Mouse (Mus musculus): ENCODE results near the gene Gm3164. TPM values are rescaled to one million over a fixed set of nuclear protein-coding genes. Genes with fewer than 3 reads are reported as not detected.
"Not testable (repeated sequence)": the region's sequence is repeated elsewhere in the genome, so short reads cannot be mapped to it uniquely, and the experiment has no call there.

The Gm3164 gene
- polyA plus RNA-seq (2015; fragmentation: Nextera tagmentation; extraction: Ambion mirVana): not detected in 2 replicates

DNA sequence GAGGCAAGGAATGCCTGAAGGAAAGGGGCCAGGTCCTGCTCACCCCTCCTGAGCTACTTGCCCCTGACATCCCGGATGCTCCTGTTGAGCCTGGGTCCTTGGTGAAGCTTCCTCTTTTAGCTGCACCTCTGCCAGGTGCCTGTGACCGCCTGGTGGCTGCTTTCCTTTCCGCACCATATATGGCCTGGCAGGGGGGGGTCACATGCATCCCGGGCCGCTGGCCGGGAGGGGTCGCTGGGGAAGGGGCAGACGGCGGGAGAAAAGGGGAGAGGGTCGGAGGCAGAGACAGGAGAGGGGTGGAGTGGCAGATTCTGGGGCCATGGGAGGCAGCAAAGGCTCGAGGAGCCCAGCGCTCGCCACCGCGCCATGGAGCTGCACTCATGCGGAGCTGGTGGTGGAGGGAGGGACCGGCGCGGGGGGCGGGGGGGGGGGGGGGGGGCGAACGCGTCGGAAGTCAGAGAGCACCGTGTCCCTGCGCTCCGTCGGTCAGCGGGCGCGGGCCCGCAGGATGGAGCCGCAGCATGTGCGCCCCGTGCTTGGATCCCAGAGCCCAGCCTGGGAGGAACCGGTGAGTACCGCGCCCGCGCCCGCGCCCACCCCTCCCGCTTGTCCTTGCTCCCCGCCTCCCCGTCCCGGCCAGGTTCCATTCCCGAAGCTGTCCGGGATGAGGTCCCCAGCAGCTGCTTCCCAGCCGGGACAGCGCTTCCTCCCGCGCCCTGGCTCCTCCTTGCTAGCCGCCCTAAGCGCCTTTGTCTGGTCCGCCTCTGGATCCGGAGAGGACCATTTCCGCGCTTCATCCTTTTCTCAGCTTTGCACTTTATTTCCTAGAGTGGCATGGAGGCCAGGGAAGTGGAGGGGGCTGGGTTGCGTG lies at the start of gene Gm3164:
TSS of gene Gm3164 (plus strand) at position 484 of the 871 bp plus-strand sequence.
- not testable (repeated sequence) for H3K27me3 ChIP-seq (ENCODE audit: control insufficient read depth, insufficient read depth, low read length); ATAC-seq (ENCODE audit: insufficient read depth, low FRiP score); H3K9ac ChIP-seq (ENCODE audit: low read length); H3K4me1 ChIP-seq (ENCODE audit: control insufficient read depth, insufficient read depth, low read length); H3K27ac ChIP-seq (ENCODE audit: low read length); H3K9me3 ChIP-seq (replicated peaks; ENCODE audit: control insufficient read depth, low read length); H3K36me3 ChIP-seq (ENCODE audit: control insufficient read depth, insufficient read depth, low read length)
- peak within 1 kb of the TSS; percentile 32 for H3K4me3 ChIP-seq (replicated peaks; ENCODE audit: low read length)
- peak within 1 kb of the TSS; percentile 52 for H3K4me2 ChIP-seq (ENCODE audit: low read depth, low read length)
- 1% methylated on average over 26 of the region's 59 CpGs for WGBS

DNA sequence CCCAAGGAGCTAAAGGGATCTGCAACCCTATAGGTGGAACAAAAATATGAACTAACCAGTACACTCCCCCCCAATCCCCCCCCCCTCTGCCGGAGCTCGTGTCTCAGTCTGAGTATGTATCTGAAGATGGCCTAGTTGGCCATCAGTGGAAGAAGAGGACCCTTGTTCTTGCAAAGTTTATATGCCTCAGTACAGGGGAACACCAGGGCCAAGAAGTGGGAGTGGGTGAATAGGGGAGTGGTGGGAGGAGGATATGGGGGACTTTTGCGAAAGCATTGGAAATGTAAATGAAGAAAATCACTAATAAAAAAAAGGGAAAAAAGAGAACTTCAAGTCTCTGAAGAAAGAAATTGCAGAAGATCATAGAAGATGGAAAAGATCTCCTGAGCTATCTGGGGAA lies 46.3 kb upstream of the Gm3164 start:
- not testable (repeated sequence) for H3K4me3 ChIP-seq (replicated peaks; ENCODE audit: low read length); H3K9me3 ChIP-seq (replicated peaks; ENCODE audit: control insufficient read depth, low read length); H3K9ac ChIP-seq (ENCODE audit: low read length); H3K4me2 ChIP-seq (ENCODE audit: low read depth, low read length); H3K36me3 ChIP-seq (ENCODE audit: control insufficient read depth, insufficient read depth, low read length); ATAC-seq (ENCODE audit: insufficient read depth, low FRiP score); H3K27me3 ChIP-seq (ENCODE audit: control insufficient read depth, insufficient read depth, low read length); H3K4me1 ChIP-seq (ENCODE audit: control insufficient read depth, insufficient read depth, low read length); H3K27ac ChIP-seq (ENCODE audit: low read length)
- 83% methylated on average over 3 of the region's 3 CpGs for WGBS

DNA sequence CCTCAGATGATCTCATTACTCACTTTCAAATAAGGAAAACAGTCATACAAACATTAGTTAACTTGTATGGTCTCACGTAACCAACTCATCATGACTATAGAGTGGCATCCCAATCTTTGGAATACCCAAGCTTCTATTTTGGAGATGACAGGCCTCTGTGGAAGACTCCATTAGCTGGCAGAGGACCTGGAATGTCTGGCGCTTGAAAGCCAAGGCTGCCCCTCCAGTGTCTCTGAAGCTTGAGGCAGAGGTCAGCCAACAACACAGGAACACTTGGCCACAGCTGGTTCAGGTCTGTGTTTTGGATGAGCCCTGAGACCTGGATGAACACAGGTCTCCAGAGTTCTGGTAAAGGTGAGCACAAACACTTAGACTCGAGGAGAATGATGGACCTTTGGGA lies 45.6 kb upstream of the Gm3164 start:
- not testable (repeated sequence) for H3K36me3 ChIP-seq (ENCODE audit: control insufficient read depth, insufficient read depth, low read length); ATAC-seq (ENCODE audit: insufficient read depth, low FRiP score)
- WGBS: 71% methylated on average over 3 of the region's 3 CpGs

DNA sequence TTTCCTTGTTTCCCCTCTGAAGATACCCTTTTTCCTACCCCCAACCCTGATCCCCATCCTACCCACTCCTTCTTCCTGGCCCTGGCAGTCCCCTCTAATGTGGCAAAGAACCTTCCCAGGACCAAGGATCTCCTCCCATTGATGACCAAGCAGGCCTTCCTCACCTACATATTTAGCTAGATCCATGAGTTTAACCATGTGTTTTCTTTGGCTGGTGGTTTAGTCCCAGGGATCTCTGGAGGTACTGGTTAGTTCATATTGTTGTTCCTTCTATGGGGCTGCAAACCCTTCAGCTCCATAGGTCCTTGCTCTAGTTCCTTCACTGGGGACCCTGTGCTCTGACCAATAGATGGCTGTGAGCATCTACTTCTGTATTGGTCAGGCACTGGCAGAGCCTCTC lies 37.4 kb upstream of the Gm3164 start:
- H3K36me3 ChIP-seq (ENCODE audit: control insufficient read depth, insufficient read depth, low read length); H3K4me2 ChIP-seq (ENCODE audit: low read depth, low read length); H3K27me3 ChIP-seq (ENCODE audit: control insufficient read depth, insufficient read depth, low read length); H3K4me3 ChIP-seq (replicated peaks; ENCODE audit: low read length); H3K27ac ChIP-seq (ENCODE audit: low read length); ATAC-seq (ENCODE audit: insufficient read depth, low FRiP score); H3K9me3 ChIP-seq (replicated peaks; ENCODE audit: control insufficient read depth, low read length); H3K9ac ChIP-seq (ENCODE audit: low read length); H3K4me1 ChIP-seq (ENCODE audit: control insufficient read depth, insufficient read depth, low read length): not testable (repeated sequence)

More for the DNA sequence above, 45.6 kb upstream of the Gm3164 start:
- H3K4me1 ChIP-seq (ENCODE audit: control insufficient read depth, insufficient read depth, low read length); H3K9ac ChIP-seq (ENCODE audit: low read length); H3K27me3 ChIP-seq (ENCODE audit: control insufficient read depth, insufficient read depth, low read length); H3K9me3 ChIP-seq (replicated peaks; ENCODE audit: control insufficient read depth, low read length); H3K4me3 ChIP-seq (replicated peaks; ENCODE audit: low read length); H3K4me2 ChIP-seq (ENCODE audit: low read depth, low read length); H3K27ac ChIP-seq (ENCODE audit: low read length): not testable (repeated sequence)

DNA sequence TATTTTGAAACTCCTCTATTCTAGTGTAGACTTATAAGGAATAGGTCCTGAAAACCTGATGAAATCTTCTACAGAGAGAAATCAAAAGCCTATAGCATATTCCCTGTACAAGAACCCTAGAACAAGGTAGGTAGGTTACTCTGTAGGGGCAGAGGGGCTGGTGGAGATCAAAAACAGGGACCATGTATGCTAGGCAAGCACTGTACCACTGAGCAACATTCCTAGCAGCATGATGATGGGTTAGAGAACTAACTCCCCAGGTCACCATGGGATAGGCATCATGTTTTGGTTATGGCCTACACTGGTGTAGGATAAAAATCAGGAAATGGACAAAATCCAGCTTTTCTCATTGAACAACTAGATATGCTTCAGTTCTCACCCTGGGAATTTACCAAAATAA lies 29.6 kb upstream of the Gm3164 start:
- H3K4me3 ChIP-seq (replicated peaks; ENCODE audit: low read length); H3K27ac ChIP-seq (ENCODE audit: low read length); H3K36me3 ChIP-seq (ENCODE audit: control insufficient read depth, insufficient read depth, low read length); H3K9me3 ChIP-seq (replicated peaks; ENCODE audit: control insufficient read depth, low read length); H3K9ac ChIP-seq (ENCODE audit: low read length); H3K4me1 ChIP-seq (ENCODE audit: control insufficient read depth, insufficient read depth, low read length); H3K4me2 ChIP-seq (ENCODE audit: low read depth, low read length); H3K27me3 ChIP-seq (ENCODE audit: control insufficient read depth, insufficient read depth, low read length); ATAC-seq (ENCODE audit: insufficient read depth, low FRiP score): not testable (repeated sequence)

DNA sequence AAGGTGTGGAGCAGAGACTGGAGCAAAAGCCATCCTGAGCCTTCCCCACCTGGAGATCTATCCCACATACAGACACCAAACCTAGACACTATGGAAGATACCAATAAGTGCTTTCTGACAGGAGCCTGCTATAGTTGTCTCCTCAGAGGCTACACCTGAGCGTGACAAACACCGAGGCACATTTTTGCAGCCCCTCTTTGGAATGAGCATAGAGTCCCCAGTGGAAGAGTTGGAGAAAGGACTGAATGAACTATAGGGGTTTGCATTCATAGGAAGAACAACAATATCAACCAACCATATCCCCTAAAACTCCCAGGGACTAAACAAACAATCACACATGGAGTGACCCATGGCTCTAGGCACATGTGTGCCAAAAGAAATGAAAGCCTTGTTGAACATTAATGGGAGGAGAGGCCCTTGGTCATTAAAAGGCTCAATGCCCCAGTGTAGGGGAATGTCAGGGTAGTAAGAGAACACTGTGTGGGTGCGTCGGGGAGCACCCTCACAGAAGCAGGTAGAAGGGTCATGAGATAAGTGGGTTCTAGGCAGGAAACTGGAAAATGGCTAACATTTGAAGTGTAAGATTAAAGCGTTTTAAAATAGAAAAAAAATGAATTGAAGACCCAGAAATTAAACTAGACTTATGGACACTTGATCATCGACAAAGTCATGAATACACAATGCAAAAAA lies 22.3 kb upstream of the Gm3164 start:
- WGBS: 100% methylated on average over 3 of the region's 6 CpGs
- not testable (repeated sequence) for ATAC-seq (ENCODE audit: insufficient read depth, low FRiP score)

DNA sequence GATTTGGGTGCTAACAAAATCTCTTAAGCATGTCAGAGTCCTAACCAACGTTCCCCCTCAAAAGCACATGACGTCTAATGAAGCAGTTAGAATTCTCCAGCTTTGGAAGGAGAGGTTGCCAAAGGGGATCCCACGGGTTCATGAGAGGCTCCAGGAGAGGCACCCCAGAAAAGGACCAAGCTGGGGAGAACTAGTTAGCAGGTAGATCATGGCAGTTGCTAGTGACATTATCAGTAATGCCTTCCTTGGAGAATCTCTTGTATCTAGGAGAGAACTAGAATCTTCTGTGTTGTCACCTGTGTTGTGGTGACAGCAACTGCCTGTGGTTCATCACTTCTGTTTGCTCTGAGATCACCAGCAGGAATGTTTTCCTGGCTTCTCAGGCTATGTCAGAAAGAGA lies 18.0 kb upstream of the Gm3164 start, which contains the start of gene Gm3159:
TSS of gene Gm3159 (plus strand) at position 301 of the 400 bp plus-strand sequence.
- not testable (repeated sequence) for H3K27me3 ChIP-seq (ENCODE audit: control insufficient read depth, insufficient read depth, low read length); H3K27ac ChIP-seq (ENCODE audit: low read length); H3K9me3 ChIP-seq (replicated peaks; ENCODE audit: control insufficient read depth, low read length); H3K9ac ChIP-seq (ENCODE audit: low read length); H3K4me2 ChIP-seq (ENCODE audit: low read depth, low read length); H3K4me1 ChIP-seq (ENCODE audit: control insufficient read depth, insufficient read depth, low read length); H3K4me3 ChIP-seq (replicated peaks; ENCODE audit: low read length); H3K36me3 ChIP-seq (ENCODE audit: control insufficient read depth, insufficient read depth, low read length); ATAC-seq (ENCODE audit: insufficient read depth, low FRiP score)
- WGBS: 64% methylated on average over 1 of the region's 3 CpGs

More for the DNA sequence above, 22.3 kb upstream of the Gm3164 start:
- H3K27ac ChIP-seq (ENCODE audit: low read length); H3K4me1 ChIP-seq (ENCODE audit: control insufficient read depth, insufficient read depth, low read length); H3K4me3 ChIP-seq (replicated peaks; ENCODE audit: low read length); H3K9me3 ChIP-seq (replicated peaks; ENCODE audit: control insufficient read depth, low read length); H3K4me2 ChIP-seq (ENCODE audit: low read depth, low read length); H3K9ac ChIP-seq (ENCODE audit: low read length); H3K36me3 ChIP-seq (ENCODE audit: control insufficient read depth, insufficient read depth, low read length); H3K27me3 ChIP-seq (ENCODE audit: control insufficient read depth, insufficient read depth, low read length): not testable (repeated sequence)

DNA sequence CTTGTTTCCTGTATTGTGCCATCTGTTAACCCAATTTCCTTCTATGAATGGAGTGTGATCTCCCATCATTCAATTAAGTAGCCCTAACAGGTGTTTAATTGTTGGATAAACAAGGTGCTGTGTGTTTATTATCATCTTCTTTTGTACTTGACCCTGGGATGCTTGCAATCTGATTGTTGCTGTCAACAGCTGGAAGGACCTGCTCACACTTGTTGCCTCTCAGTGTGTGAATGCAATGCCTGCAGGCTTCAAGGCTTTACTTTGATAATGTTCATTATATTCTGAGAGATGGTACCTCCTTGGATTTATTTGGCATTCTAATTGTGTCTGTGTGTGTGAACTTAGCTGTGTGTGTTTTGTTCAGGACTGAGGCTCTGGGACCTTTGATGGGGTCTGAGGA lies 16.6 kb upstream of the Gm3164 start:
- not testable (repeated sequence) for H3K9ac ChIP-seq (ENCODE audit: low read length); ATAC-seq (ENCODE audit: insufficient read depth, low FRiP score); H3K36me3 ChIP-seq (ENCODE audit: control insufficient read depth, insufficient read depth, low read length); H3K9me3 ChIP-seq (replicated peaks; ENCODE audit: control insufficient read depth, low read length); H3K27ac ChIP-seq (ENCODE audit: low read length); H3K4me2 ChIP-seq (ENCODE audit: low read depth, low read length); H3K27me3 ChIP-seq (ENCODE audit: control insufficient read depth, insufficient read depth, low read length); H3K4me1 ChIP-seq (ENCODE audit: control insufficient read depth, insufficient read depth, low read length); H3K4me3 ChIP-seq (replicated peaks; ENCODE audit: low read length)

DNA sequence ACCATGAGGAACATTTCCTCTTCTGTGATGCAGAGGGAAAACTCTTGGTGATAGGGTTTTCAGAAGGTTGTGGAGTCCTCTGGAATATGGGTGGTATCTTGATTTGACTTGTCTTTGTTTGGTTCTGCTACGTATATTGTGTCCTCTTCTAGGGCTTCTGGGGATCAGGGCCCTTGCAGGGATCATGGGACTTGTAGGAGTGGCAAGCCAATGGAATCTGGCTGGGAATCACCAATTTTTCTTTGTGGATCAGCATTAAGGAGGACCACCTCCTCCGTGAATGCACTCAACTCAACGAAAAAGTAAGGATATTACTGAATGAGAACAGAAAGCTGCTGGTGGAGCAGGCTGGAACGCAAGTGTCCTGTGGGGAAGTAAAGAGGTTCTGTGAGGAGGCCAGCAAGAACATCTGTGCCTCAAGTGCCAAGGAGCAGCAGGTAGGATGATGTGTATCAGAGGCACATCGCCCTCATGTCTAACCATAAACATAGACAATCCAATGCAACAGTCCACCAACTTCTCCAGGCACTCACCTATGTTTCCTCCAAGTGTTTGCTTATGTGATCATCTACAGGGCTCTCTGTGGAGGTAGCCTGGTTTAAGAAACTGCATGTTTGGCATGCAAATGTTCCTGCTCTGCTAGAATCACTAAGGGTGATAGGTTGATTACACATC lies 15.0 kb upstream of the Gm3164 start:
- not testable (repeated sequence) for ATAC-seq (ENCODE audit: insufficient read depth, low FRiP score)

More for the DNA sequence above, 15.0 kb upstream of the Gm3164 start:
- not testable (repeated sequence) for H3K27me3 ChIP-seq (ENCODE audit: control insufficient read depth, insufficient read depth, low read length); H3K9me3 ChIP-seq (replicated peaks; ENCODE audit: control insufficient read depth, low read length); H3K4me1 ChIP-seq (ENCODE audit: control insufficient read depth, insufficient read depth, low read length); H3K4me3 ChIP-seq (replicated peaks; ENCODE audit: low read length); H3K9ac ChIP-seq (ENCODE audit: low read length); H3K27ac ChIP-seq (ENCODE audit: low read length); H3K4me2 ChIP-seq (ENCODE audit: low read depth, low read length); H3K36me3 ChIP-seq (ENCODE audit: control insufficient read depth, insufficient read depth, low read length)
- WGBS: 80% methylated on average over 5 of the region's 5 CpGs
